Mouse (Mus musculus): ENCODE data around the gene Gdnf. TPM values are rescaled to one million over a fixed set of nuclear protein-coding genes. Genes with fewer than 3 reads are reported as not detected.

The Gdnf gene
- total RNA-seq, 4 experiments from 2014 or later, result 0.41 to 0.60 (median 0.46) TPM

DNA sequence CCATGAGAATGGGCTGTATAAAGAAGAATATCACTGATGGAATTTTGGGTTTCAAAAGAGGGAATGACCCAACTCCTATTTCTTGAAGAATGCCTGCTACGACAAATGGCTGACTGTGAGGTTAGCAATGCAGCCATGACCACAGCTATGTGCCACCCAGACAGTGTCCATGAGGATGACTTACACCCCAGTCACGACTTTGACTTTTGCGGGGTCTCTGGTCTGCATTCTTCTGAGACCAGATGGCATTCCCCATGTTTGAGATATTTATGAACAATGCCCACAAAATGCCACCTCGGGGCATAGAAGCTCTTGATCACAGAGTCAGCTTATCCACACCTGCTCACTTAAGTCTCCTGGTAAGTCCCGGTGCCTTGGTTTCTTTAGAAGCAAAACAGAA lies 52.2 kb downstream of the Gdnf start:
- DNase-seq (ENCODE audit: low spot score), result no peak

DNA sequence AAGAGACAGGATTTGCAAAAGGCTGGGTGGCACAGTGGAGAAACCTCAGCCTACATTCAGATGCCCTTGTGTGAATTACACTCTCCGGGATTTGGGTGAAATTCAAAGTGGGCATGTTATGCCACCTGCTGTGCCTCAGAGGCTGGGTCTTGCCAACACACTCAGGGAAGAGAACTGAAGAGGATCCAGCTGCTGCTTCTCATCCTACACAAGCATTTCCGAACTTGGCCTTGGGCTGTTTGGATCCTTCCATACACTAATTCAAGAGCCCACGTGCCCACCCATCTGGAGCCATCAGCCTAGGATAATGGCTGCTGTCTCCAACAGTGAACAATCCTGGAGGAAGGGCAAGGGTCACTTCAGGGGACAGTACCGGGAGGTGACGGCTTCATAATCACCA lies 52.7 kb downstream of the Gdnf start:
- DNase-seq (ENCODE audit: low spot score), result no peak

DNA sequence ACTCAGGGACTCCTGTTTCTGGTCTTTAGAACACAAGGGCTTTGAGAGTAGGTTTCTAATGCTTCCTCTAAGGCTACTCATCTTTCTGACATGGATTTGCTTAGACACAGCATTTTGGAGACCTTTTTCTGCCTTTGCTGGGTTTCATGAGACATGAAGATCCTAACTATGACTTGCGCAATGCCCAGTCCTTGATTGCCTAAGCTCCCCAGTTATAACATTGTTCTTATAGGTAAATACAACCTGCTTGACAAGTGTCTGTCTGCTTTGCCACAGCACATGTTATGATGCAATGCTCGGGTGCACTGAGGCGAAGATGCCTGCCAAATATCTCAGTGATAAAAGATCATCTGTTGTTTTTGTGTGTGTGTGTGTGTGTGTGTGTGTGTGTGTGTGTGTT lies 54.7 kb downstream of the Gdnf start:
- DNase-seq (ENCODE audit: low spot score), result no peak

DNA sequence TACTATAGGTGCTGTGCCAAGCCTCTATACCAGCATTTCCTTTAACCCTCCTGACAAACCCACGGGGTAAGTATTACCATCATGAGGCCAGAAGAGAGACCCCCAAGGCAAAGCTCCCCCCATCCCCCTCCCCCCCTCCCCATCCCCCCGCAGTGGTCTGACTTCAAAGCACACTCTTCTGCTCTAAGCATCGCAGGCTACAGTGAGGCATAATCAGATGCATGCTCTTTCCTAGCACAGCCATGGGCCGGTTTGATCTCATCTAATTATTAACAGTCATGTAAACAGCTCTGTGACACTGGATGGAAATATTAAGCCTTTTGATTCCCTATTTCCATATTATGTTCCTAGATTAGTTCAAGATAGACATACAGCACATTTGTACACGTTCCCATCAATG lies 61.8 kb downstream of the Gdnf start:
- DNase-seq (ENCODE audit: low spot score), result no peak

DNA sequence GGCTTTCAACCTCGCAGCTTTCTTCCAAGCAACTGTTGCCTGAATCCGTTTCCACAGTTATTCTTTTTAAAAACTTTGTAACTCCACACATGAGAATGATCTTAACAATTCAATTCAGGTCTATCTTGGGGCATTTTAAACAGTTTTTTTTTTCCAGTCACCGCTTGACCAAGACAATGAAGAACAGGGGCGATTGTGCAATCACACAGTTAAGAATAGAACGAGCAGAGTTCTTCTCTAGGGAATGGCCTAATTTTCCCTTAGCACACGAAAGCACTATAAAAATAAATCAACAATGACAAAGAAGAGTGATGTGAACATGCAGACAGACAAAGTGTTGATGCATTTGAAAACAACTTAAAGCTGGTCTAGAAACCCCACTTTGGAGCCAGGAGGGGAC lies 65.2 kb downstream of the Gdnf start:
- DNase-seq (ENCODE audit: low spot score), result peak; percentile 21

DNA sequence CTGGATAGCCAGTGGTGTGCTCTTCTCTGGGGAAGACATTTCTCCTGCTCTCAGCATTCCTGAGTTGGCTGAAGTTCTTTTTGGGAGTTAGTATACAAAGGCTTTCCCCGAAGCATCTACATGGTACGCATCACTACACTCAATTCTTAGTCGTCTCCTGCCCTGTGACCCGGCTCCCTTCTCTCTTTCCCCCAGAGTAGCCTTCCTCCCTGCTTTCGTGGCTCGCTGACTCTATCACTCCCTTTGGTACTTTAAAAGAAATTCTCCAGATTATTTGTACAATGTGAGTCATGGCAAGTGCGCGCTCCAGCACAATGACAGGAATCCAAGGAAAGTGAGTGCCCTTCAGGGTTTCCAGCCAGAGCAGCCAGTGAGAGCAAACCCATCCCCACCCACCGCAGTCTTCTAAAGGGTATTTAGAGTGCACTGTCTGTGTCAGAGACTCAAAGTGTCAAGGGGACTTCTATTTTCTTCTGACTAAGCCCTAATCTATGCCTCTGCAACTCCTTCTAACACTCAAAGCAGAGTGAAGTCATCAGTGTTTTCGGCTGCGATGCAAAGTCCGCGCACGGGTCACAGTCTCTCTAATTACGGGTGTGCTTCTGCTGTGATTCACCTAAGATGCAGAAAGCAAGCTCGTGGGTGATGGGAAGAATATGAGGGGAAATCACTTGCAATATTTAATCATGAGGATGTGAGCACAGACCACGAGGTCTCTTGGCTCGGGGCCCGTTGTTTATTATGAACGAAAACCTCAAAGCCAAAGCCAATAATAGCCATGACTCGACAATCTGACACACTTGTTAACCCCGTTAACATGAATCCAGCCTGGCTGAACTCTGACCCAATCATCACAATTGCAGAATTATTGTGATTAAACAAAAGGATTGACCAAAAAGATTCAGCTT lies 67.2 kb downstream of the Gdnf start:
- peak; percentile 7 for DNase-seq (ENCODE audit: low spot score)

DNA sequence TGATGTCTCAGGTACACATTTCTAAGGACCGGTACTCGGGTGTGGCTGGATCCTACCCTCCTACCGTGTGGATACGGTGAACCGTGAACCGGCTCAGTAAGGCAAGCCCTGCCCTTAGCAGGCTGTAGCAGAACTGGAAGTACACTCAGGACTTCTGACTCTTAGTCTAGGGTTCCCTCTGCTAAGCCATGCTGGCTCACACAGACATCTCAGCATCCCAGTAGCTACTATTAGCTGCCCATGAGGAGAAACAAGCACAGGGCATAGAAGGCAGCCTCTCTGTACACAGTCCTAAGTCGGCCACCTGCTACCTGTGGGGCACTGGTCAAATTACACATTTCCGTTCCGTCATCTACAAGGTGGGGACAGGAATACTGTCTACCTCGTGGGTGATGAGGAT lies 68.2 kb downstream of the Gdnf start:
- DNase-seq (ENCODE audit: low spot score), result no peak

DNA sequence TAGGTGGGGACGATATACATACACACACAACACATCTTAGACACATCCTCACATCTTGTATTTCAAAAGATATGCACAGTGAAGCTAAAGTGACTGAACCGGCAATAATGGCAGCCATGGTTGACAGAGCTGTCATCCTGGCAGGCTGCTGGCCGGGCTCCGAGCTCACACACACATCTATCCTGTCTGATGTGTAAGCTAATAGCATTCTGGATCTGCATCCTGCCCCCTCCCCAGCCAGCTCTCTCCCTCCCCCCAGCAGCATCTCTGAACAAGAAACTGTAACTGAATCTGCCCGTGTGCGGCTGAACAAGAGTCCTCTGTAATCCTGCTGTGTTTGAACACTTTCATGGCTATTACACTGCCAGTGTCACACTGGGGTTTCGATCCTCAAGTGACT lies 69.3 kb downstream of the Gdnf start:
- DNase-seq (ENCODE audit: low spot score), result no peak

DNA sequence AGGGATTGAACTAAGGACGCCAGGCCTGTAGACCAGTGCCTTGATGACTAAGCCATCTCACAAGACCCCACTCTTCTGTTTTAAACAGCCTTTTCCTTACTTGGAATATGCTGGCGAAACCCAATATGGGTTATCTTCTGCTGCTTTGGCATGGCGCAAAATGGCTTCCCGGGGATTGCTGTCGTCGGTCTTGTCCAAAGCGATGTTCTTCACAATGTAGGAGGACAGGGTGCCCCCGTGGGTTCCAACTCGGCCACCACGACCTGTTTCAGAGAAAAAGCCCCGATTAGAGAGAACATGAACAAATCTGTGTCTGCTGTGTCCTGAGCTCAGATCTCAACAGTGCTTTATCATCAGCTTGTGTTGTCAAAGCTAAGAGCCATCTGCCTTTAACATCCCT lies 73.5 kb downstream of the Gdnf start:
- no peak for DNase-seq (ENCODE audit: low spot score)

DNA sequence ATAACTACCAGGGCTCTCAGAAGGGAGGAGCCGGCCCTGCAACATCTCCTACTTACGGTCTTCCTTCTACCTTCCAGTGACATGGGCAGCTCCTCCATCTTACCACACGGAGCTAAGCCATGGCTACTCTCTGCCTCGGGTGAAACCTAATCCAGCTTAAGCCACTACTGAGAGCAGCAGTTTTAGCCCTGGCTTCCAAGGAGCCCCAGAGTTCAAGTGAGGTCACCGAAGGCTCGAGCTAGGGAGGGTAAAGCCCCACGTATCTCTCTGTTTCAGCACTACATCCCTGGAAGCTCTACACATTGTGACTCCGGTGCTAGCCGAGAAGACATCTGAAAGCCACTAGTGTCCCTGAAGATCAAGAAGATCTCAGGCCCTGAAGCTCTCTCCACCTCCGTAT lies 74.5 kb downstream of the Gdnf start:
- no peak for DNase-seq (ENCODE audit: low spot score)

DNA sequence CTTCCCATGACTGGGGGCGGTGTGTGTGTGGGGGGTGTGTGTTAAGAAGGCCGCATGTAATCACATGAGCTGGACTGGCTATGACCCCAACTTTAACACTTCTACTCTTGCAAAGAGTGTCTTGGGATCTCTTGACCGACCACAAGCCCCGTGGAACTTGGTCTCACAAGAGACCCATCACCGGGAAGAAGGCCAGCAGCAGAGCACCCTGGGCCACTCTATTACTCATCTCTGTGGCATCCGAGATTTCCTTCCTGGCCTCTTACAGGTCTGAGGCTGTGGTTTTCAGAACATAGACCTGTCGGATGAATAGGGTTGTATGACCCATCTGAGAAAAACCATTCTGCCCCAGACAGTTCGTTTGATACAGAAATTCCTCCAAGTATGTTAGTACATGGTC lies 75.9 kb downstream of the Gdnf start:
- no peak for DNase-seq (ENCODE audit: low spot score)
